Mouse (Mus musculus): ENCODE data around the gene Vmo1. TPM values are rescaled to one million over a fixed set of nuclear protein-coding genes. Genes with fewer than 3 reads are reported as not detected.

The Vmo1 gene
- total RNA-seq (2014; rRNA removed) (3.2 and 3.9 TPM in 2 replicates), polyA plus RNA-seq (2012; rRNA removed) (5.5 and 7.3 TPM in 2 replicates)

DNA sequence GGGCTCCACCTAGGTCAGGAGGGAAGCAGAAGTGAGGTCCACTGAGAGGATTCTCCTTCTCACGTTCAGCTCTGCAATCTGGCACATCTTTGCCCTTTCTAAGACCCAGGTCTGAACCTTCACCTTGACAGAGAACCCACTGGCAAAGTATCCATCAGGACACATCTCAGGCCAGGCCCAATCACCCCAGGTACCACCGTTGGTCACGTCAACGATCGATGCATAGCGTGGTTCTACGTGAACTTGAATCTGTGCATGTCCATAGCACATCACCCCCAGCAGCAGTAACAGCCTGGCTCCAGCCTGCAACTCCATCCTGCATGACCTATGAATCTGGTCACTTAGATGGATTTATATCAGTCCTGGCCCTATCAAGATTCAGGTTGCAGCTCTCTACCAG is at the start of gene Vmo1:
Vmo1 (minus strand) TSS at position 329 of the 400 bp plus-strand sequence.
- Histone ChIP-seq H3K79me2 (ENCODE audit: control insufficient read depth, insufficient read depth, low read length) (no peaks in the 10 kb centered on the region), H3K4me1 (ENCODE audit: control insufficient read depth, insufficient read depth, low read length) (peaks cover 7% of the 10 kb centered on the region), H3K27me3 (ENCODE audit: control insufficient read depth, insufficient read depth, low read length) (no peaks in the 10 kb centered on the region), H3K9ac (ENCODE audit: low read depth, low read length) (0 out of 2 replicates have a peak within 1 kb of the TSS, but pooled peaks have one; percentile 6), H3K4me3 (ENCODE audit: insufficient read depth, low read depth, low read length) (no peak within 1 kb of the TSS), H3K27ac (replicated peaks; ENCODE audit: insufficient read depth, low read depth, low read length) (peak within 1 kb of the TSS; percentile 31; the same call in 1 of the 2 replicates), H3K36me3 (ENCODE audit: control insufficient read depth, insufficient read depth, low read length) (no peaks in the 10 kb centered on the region; the same call in 1 of the 2 replicates)
- no peak for TF ChIP-seq POLR2A (IDR thresholded peaks at IDR 0.05; ENCODE audit: extremely low read depth, insufficient read depth, low read length)
- no peak for TF ChIP-seq CTCF (IDR thresholded peaks at IDR 0.05; ENCODE audit: low read depth, low read length)
- WGBS, result 91% methylated on average over 7 of the region's 7 CpGs
- no peak for DNase-seq (ENCODE audit: extremely low read depth, low read depth, low spot score)

DNA sequence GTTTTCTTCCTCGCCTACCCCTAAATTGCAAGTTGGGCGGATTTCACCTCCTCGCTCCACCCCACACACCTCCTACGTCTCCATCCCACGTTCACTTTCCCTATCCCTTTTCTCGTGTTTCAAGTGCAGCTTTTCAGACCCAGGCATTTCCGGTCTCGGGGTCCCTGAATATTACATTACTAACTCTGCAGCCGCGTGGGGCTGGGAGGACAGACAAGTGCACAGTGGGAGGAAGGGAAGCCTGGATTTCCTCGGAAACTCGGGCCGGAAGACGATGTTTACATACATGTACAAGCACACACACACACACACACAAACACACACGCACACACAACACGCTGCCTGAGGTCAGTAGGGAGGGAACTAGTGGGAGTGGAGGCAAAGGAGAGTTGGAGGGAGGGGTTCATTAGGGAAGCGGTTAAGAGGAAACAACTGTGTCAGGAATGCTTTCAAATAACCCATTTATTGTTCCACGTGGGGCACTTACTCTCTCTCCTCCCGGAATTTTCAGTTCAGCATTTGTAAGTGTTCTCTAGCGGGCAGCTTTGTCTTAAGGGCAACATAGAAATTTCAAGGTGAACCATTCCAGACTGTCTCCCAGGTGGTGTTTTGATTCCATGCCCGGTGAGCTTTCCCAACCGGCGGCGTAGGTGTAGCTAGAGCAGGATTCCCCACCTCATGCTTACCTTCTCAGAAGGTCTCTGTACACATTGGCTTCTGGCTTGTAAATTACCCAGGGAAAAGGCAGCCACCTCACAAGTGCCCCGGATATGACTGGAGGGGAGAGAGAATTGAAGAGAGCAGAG is 49.3 kb upstream of the Vmo1 start:
- no peak for TF ChIP-seq POLR2A (IDR thresholded peaks at IDR 0.05; ENCODE audit: extremely low read depth, insufficient read depth, low read length)
- TF ChIP-seq CTCF (IDR thresholded peaks at IDR 0.05; ENCODE audit: low read depth, low read length), result no peak
- Histone ChIP-seq H3K4me3 (ENCODE audit: insufficient read depth, low read depth, low read length) (peak overlapping the region; percentile 84), H3K27me3 (ENCODE audit: control insufficient read depth, insufficient read depth, low read length) (no peaks in the 10 kb centered on the region), H3K27ac (replicated peaks; ENCODE audit: insufficient read depth, low read depth, low read length) (peak overlapping the region; percentile 50), H3K79me2 (ENCODE audit: control insufficient read depth, insufficient read depth, low read length) (peaks cover 26% of the 10 kb centered on the region), H3K36me3 (ENCODE audit: control insufficient read depth, insufficient read depth, low read length) (no peaks in the 10 kb centered on the region), H3K4me1 (ENCODE audit: control insufficient read depth, insufficient read depth, low read length) (peaks cover 19% of the 10 kb centered on the region), H3K9ac (ENCODE audit: low read depth, low read length) (peak overlapping the region; percentile 89)
- DNase-seq (ENCODE audit: extremely low read depth, low read depth, low spot score), result peak; percentile 59
- WGBS, result 1% methylated on average over 25 of the region's 25 CpGs

- H3K4me3 ChIP-seq (ENCODE audit: insufficient read depth, low read depth, low read length), result peak overlapping the region; percentile 84
- no peaks in the 10 kb centered on the region for H3K36me3 ChIP-seq (ENCODE audit: control insufficient read depth, insufficient read depth, low read length)
- peak overlapping the region; percentile 50 for H3K27ac ChIP-seq (replicated peaks; ENCODE audit: insufficient read depth, low read depth, low read length)
- TF ChIP-seq CTCF (IDR thresholded peaks at IDR 0.05; ENCODE audit: low read depth, low read length), result no peak
- DNase-seq (ENCODE audit: extremely low read depth, low read depth, low spot score), result no peak
- H3K9ac ChIP-seq (ENCODE audit: low read depth, low read length), result peak overlapping the region; percentile 89
- H3K79me2 ChIP-seq (ENCODE audit: control insufficient read depth, insufficient read depth, low read length), result peaks cover 19% of the 10 kb centered on the region
- peaks cover 19% of the 10 kb centered on the region for H3K4me1 ChIP-seq (ENCODE audit: control insufficient read depth, insufficient read depth, low read length)
- under 1% methylated on average over 31 of the region's 31 CpGs for WGBS
- H3K27me3 ChIP-seq (ENCODE audit: control insufficient read depth, insufficient read depth, low read length), result no peaks in the 10 kb centered on the region
These were observed 48.6 kb upstream of the Vmo1 start for GRCm38 (mm10) chr11:70562995-70563469.

GRCm38 (mm10) chr11:70562287-70562994 is 48.0 kb upstream of the Vmo1 start, which contains the start of gene Mink1:
TSS of gene Mink1 (plus strand) at chr11:70562881.
- Histone ChIP-seq H3K4me1 (ENCODE audit: control insufficient read depth, insufficient read depth, low read length) (peaks cover 19% of the 10 kb centered on the region), H3K27ac (replicated peaks; ENCODE audit: insufficient read depth, low read depth, low read length) (peak within 1 kb of the TSS; percentile 81), H3K27me3 (ENCODE audit: control insufficient read depth, insufficient read depth, low read length) (no peaks in the 10 kb centered on the region), H3K4me3 (ENCODE audit: insufficient read depth, low read depth, low read length) (peak within 1 kb of the TSS; percentile 84), H3K36me3 (ENCODE audit: control insufficient read depth, insufficient read depth, low read length) (no peaks in the 10 kb centered on the region), H3K79me2 (ENCODE audit: control insufficient read depth, insufficient read depth, low read length) (peaks cover 16% of the 10 kb centered on the region), H3K9ac (ENCODE audit: low read depth, low read length) (peak within 1 kb of the TSS; percentile 89)
- under 1% methylated on average over 57 of the region's 57 CpGs for WGBS
- DNase-seq (ENCODE audit: extremely low read depth, low read depth, low spot score), result peak; percentile 93
- TF ChIP-seq POLR2A (IDR thresholded peaks at IDR 0.05; ENCODE audit: extremely low read depth, insufficient read depth, low read length), result 0 out of 2 replicates have a peak, but pooled peaks have one; percentile 37
- no peak for TF ChIP-seq CTCF (IDR thresholded peaks at IDR 0.05; ENCODE audit: low read depth, low read length)

- Histone ChIP-seq H3K36me3 (ENCODE audit: control insufficient read depth, insufficient read depth, low read length) (no peaks in the 10 kb centered on the region), H3K27me3 (ENCODE audit: control insufficient read depth, insufficient read depth, low read length) (no peaks in the 10 kb centered on the region), H3K4me1 (ENCODE audit: control insufficient read depth, insufficient read depth, low read length) (peaks cover 19% of the 10 kb centered on the region), H3K79me2 (ENCODE audit: control insufficient read depth, insufficient read depth, low read length) (peaks cover 10% of the 10 kb centered on the region), H3K9ac (ENCODE audit: low read depth, low read length) (no peak overlapping the region), H3K4me3 (ENCODE audit: insufficient read depth, low read depth, low read length) (no peak overlapping the region), H3K27ac (replicated peaks; ENCODE audit: insufficient read depth, low read depth, low read length) (0 out of 2 replicates have a peak overlapping the region, but pooled peaks have one; percentile 24)
- WGBS, result 0% methylated on average over 2 of the region's 2 CpGs
- TF ChIP-seq POLR2A (IDR thresholded peaks at IDR 0.05; ENCODE audit: extremely low read depth, insufficient read depth, low read length) (no peak), CTCF (IDR thresholded peaks at IDR 0.05; ENCODE audit: low read depth, low read length) (no peak)
- no peak for DNase-seq (ENCODE audit: extremely low read depth, low read depth, low spot score)
These were observed 47.5 kb upstream of the Vmo1 start for GRCm38 (mm10) chr11:70561937-70562286.

All from liver, adult 2 months (tissue).